Mouse (Mus musculus): ENCODE measurements around the gene Tle3.

Gene Tle3

DNA sequence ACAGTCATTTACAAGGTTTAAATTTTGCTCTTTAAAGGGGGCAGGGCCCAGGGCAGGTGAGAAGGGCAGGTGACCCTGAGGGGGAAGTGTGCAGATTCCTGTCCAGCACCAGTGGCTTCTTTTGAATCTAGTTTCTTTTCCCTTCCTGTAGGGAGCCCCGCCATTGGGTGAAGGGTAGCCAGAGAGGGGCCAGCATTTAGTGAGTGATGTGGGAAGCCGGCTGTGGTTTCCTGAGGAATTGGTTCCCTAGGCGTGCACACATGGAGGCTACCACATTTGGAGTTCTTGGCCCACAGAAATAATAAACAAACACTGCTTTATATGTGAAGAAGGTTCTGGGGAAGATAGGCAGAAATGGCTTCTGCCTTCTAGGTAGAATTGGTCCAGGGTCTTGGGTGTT, 4.5 kb downstream of the Tle3 start:
- no peak for DNase-seq (ENCODE audit: low spot score in 2 of 2)

DNA sequence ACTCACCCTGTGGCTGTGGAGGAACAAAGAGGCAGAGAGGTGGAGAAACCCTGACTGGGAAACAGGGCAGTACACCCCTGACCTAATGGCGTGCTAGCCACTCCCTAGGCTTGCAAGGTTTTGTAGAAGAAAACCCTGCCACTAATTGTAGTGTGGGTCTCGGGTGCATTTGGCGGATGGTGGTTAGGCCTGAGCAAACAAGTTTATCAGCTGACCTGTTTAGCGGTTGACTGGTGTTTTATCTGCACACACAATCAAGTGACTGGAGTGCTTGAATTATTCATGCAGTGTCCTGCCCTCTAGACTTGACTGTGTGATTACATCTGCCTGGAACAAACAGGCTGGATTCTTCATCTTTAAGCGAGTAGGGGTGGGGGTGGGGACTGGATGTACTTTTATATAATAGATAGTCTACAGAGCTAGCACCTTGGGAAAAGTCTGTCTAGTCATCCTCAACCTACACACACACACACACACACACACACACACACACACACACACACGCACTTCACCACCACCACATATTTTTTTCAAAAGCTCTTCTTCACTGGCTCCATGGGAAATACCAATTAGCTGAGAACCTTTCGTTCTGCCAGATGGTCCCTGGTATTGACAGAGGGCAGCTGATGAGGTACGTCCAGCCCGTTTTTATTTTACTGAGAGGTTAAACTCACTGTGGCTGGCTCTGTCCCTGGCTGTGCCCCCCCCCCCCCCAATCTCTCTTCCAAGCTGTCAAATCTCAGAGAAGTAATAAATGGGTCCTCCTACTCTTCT, 5.7 kb downstream of the Tle3 start:
- no peak for DNase-seq (ENCODE audit: low spot score in 2 of 2)

DNA sequence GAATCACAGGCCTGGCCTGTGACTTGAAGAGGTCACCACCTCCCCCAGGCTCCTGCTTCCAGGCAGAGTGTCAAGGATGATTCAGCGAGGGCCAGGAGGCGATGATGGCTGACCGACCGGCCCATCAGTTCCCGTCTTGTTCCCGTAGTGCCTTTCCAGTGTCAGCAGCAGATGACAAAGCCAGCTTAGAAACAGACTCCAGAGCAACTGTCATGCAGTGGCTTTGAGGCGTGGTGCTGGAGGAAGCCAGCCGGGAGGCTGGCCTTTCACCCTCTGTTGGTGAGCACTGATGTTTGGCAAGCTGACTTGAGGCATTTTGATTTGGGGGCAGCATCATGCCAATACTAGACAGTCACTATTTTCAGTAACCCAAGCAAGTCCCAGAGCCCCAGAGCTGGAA, 6.3 kb downstream of the Tle3 start:
- no peak for DNase-seq (ENCODE audit: low spot score in 2 of 2)

DNA sequence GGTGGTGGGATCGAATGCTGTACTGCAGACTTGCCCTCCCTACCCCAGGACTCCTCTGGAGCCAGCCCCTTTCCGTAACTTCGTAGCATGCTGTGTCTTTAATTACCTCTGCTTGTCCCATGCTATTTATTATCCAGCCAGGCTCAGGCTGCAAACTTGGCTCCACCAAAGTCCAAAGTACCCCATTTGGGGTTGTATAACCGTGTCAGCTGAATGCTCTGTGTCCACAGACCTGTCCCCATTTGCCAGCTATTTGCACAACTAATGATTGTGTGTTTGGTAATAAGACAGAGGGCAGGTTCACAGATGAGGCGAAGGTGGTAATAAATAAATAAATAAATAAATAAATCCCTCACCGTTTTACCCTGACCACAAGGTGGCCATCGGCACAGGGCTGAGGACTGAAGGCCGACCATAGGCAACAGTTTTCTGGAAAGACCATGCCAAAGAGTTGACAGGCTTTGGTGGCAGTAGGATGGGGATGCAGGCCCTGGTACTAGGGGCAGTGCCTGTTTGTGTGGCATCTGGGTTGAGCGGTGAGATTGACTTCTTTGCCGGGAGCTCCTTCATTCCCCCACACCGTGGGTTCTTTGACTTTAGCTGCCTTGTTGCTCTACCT, 7.0 kb downstream of the Tle3 start:
- no peak for DNase-seq (ENCODE audit: low spot score in 2 of 2)

DNA sequence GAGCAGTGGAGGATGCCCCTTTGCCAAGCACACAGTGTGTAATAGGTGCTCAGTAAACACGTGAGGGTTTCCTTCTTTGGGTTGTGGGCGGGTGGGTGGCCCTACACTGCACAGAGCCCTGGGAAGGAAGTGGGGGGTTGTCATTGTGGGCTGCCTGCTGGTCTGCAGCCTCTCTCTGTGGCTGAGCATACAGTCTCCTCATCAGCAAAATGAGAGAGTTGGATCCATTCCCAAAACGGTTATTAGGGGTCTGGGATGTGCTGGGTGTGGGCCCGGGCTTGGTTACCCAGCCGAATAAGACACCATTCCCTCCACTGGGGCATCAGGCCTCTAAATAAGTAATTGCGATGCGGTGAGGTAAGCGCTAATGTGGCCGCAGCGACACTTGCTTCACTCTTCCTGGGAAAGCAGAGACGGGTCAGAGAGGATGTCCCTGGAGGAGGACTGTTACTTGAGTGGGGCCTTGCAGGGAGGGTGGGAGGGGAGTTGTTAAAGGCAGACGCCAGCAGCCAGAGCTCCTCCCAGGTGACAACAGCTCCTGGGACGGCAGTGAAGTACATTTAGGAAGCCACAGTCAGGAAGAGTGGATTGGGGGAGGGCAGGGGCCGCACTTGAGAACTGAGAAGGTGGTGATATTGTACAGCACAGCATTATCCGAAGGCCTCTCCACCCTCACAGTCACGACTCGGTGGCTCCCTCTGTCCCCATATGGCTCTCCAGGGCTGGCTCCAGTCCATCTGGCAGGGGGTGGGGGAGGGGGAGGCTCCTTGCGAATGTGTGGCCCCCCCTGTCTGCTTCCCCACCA, 8.3 kb downstream of the Tle3 start:
- no peak for DNase-seq (ENCODE audit: low spot score in 2 of 2)

DNA sequence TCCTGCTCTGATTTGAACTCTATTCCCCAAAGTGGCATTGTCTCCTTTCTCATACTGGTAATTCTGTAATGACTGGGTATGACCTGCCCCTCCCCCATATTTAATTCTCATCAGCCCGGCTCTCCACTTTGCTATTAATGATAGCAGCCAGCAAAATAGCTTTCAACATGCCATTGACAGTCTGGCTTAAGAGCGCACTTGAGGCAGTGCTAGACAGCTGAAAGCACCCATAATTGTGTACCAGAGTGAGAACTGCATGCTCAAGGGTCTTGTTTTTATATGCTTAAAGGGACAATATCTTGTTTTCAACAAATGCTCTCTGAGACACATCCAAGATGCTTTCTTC, 8.9 kb downstream of the Tle3 start:
- no peak for DNase-seq (ENCODE audit: low spot score in 2 of 2)

DNA sequence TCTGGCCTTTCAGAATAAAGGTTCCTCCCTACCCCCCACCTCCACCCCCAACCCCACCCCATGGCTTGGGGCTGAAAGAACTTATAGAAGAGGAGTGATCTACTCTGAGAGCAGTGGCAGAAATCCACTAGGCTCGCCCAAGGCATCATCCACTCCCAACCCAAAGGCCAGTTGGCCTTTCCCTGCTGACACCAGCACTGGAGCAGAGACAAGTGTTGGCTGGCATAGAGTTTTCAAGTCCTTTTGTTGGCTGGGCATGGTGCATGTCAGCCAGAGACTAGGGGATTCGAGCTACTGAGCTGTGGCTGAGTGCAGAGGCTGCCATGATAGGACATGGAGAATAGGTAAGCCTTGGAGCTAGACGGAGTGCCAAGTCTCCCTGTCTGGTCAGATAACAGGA, 9.3 kb downstream of the Tle3 start:
- DNase-seq (ENCODE audit: low spot score in 2 of 2): no peak

DNA sequence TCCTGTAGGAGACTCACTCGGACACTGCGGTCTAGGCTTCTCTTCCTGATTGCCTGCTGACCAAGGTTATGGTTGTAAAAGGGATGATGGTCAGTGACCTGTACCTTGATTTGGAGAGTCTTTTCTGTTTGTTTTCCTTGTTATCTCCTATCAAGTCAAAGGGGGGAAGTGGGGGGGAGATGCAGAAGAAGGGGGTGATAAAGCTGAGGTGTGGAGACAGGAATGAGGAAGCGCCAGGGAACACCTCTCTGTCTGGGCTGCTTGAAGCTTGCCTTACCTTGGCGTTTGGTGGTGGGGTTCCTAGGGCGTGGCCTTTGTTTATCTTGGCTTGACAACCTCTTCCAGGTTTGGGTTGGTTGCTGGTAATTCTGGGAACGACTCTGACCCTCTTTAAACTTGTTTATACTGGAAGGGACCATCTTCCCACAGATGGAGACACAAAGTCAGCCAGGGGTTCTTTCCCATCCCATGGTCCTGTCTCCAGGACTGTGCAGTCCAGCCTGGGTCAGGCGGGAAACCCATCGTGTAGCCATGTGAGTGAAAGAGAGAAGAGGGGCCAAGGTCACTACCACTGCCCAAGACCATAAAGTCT, 10.5 kb downstream of the Tle3 start:
- no peak for DNase-seq (ENCODE audit: low spot score in 2 of 2)

DNA sequence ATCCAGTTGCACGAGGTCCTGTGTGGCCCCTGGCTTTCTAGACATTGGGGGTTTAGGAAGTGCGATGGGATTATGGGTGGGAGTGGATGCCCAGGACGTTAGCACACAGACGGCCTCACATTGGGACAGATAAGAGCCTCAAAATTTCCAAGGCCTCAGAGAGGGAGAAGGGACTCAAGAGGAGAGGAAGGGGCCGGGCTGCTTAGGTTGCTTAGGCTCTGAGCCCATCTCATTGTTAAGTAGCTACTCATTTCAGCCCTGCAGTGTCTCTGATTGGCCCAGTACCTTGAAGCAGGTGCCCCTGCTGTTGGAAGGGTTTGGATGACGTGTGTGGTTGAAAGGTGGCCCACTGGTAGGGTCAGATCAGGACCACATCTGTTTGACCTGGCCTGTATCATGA, 11.9 kb downstream of the Tle3 start:
- DNase-seq (ENCODE audit: low spot score in 2 of 2): no peak

DNA sequence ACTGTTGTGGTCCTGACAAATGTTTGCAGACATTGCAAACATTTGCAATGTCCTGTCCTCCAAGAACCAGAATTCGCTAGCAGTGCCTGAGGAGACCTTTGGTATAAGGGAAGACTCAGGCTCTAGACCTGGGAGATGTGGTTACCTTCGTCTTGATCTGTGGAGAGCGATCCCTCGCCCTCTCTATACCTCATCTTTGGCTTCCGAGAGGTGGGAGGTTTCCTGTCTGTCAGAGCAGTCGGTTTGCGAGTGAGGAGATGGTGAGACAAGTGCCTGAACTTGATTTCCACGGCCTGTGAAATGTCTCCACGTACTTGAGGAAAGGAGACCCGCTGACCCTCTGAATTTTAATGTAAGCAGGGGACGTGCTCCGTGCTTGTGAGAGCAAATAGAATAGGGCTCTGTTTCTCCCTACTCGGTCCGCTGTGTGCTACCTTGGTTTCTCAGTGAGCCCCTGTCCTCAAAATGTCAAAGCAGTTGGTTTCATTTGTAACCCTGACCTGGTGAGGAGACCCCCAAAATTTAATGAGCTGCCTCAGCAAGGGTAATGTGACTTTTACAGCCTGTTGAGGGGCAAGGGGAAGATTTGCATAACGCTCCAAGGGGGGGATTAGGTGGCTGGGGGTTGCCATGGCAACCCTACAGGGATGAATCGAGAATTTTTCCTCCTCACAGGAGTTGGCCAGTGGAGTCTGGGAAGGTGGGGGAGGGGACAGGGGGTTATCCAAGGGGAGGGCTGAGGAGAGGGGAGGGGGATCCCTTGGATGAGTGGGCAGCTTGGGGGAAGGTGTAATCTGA, 12.7 kb downstream of the Tle3 start:
- DNase-seq (ENCODE audit: low spot score in 2 of 2): no peak

DNA sequence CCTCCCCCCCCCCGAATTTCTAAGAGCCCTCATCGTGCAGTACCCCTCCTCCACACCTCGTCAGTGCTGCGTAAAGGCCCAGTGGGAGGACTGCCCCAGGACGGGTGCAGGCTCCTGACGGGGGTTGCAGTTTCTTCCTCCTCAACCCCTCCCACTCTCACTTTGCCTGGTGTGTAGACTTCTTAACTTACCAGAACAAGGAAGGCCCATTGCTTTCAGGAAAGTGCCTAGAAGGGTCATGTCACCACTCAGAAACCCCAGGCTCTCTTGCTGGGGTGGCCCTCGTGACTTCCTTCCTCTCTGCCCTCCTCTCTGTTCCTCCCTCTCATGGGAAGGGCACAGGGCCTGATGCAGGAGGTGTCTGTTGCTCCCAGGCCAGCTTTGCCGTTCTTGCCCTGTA, 13.6 kb downstream of the Tle3 start:
- no peak for DNase-seq (ENCODE audit: low spot score in 2 of 2)

DNA sequence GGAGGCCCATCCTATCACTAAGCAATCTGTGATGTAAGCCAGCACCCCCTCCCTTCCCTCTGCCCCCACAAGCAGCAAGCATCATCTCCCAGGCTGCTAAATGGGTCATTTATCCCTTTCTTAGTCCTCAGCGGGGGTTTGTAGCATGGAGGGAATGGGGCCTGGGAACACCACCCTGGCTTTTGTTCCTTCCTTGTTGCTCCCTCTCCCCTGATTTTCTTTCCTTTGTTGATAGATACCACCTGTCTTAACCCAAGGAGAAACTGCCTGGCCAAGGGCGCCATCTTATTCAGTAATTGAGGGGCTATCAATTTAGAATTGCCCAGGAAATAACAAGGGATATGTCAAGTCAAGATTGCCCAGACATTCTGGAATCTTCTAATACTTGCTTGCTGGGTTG, 14.1 kb downstream of the Tle3 start:
- DNase-seq (ENCODE audit: low spot score in 2 of 2): no peak

DNA sequence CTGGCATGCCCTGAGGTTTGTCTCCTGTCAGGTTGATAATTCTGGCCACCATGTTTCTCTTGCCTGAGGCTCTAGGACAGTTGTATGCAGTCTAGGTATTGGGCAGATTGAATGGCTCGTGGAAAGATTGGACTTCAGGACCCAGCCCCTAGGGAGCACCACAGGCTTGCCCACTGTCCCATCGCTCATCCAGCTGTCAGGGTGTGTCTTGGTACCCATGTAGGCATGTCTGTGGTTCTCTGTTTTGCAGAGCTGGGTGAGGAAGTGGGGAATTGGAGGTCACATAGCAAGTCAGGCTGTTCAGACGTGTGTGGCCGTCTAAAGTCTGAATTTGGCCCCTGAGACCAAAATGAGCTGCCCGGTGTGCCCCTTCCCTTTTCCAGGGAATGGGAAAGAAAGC, 15.6 kb downstream of the Tle3 start:
- DNase-seq (ENCODE audit: low spot score in 2 of 2): no peak

DNA sequence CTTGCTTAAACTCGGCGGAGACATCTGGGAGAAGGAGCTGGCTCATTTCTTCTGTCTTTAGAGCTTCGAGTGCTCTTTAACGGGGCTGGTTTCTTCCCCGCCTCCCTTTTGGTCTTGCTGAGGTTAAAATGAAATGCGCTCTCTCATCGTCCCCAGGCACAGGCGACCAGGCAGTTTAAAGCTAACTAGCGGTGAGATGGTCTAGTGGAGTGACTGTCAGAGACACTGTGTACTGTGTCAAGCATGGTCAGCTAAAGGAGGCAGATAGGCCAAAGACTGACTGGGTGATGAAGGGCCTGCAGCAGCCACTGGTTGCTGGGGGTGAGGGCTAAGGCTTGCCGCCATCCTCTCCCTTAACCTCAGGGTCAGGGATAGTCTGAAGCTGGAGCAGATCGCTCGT, 16.0 kb downstream of the Tle3 start:
- DNase-seq (ENCODE audit: low spot score in 2 of 2): no peak

DNA sequence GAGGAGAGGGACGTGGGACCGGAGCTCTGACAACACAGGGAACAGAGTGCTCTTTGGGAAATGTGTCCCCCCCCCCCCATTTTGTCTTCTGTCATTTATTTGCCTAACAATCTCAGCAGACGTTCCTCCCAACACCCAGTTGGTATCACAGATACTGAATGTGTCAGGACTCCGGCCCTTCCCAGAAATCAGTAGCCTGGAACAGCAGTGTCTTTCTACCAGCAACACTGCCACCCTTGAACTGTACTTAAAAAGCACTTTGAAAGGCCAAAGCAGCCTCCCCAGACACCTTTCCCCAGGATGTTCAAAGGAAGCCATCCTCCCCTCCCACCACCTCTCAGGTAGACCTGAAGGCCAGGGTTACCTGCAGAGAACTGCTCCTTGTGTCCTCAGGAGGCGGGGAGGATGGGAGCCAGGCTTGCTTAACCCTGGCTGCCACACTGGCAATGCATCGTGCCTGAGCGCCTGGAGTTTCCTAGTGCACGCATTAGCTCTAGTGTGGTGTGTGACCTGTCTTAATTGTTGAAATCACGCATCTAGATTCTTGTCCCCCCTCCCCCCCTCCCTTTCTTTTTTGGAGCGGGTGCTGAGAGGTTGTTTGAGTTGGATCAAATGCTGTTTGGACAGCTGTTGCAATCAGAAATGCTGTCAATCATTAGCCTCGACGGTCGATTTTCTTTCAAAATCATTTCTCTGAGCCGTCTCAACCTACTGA, 16.7 kb downstream of the Tle3 start:
- no peak for DNase-seq (ENCODE audit: low spot score in 2 of 2)

DNA sequence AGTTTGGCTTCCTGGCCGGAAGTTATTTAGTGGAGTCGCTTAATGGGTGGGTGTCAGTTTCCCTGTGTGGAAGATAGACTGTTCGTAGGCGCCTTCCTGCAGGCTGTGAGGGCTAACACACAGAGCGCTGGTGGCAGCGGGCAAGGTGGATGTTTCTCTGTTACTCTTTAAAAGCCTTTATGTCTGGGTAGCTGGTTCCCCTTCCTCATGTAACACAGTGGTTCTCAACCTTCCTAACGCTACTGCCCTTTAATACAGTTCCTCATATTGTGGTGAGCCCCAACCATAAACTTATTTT, 17.2 kb downstream of the Tle3 start:
- DNase-seq (ENCODE audit: low spot score in 2 of 2): no peak

DNA sequence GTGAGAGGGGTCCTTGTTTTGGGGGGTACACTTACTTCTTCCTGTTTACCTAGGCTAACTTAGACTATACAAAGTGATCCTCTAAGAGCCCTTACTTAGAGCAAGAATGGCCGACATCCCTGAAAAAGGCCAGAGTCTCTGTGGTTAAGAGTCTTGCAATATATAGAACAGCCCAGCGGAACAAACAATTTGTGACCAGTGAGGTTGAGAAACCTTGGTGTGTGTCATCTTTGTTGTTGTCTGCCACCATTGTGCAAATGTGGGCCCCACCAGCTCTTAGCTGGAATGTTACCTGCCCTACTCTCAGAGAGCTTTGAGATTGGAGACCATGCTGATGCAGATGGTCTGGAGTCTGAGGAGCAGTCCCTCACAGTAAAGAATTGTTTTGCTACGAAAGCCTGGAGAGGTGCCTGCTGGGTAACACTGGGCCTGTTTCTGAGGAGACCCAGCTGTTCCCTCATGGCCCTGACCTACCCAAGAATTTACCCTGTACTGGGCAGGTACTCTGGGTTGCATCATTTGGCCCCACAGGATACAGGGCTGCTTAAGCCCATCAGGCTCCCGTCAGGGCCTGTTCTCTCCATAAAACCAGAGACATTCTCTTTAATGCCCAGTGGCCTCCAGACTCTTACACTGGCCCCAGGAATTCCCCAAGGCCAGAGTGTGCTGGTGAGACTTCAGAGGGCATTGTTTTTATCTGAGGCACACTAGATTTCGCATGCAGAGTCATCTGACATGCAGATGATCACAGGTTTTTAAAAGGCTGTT, 19.6 kb downstream of the Tle3 start:
- DNase-seq (ENCODE audit: low spot score in 2 of 2): no peak

DNA sequence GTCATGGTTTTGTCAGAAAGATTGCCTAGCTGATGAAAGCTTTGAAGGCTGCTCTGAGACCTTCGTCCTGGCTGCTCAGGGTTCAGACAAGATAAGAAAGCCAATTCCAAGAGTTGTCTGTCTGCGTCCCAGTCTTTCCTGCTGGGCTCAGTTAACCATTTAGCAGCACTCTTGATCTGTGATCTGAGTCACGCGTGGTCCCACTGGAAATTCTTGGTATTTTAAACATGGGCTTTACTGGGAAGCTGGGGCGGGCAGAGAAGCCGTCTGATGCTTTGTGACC, 20.1 kb downstream of the Tle3 start:
- no peak for DNase-seq (ENCODE audit: low spot score in 2 of 2)

DNA sequence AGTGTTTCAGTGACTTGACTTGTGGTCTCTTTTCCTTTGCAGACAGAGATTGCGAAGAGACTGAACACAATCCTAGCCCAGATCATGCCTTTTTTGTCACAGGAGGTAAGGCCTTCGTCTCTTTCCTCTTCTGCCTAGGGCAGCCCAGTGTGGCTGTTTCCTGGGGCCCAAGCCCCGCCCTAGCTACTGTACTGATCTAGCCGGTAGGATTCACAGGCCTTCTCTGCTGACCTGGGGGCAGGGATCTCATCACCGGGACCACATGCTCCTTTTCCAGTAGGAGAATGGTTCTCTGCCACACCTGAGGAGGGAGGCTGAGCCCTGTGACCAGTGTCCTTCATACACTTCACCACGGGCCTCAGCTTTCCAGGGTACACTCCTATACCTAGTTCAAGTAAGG, 21.0 kb downstream of the Tle3 start:
- DNase-seq (ENCODE audit: low spot score in 2 of 2): no peak

DNA sequence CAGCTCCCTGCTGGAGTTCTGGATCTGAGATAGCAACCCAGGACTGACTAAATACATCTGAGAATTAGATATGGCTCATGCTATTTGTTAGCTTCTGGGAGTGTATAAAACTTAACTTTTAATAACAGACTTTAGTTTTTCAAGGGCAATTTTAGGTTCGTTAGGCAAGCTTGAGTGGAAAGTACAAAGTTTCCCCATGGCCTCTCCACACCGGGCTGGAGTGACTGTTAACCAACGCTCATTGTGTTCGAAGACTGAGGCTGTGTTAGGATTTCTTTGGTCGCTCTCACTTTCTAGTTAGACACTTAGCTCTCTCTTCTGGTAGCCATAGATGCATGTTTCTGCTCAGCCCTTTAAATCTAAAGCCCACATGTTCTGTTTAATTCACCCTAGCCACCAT, 21.7 kb downstream of the Tle3 start:
- DNase-seq (ENCODE audit: low spot score in 2 of 2): no peak

DNA sequence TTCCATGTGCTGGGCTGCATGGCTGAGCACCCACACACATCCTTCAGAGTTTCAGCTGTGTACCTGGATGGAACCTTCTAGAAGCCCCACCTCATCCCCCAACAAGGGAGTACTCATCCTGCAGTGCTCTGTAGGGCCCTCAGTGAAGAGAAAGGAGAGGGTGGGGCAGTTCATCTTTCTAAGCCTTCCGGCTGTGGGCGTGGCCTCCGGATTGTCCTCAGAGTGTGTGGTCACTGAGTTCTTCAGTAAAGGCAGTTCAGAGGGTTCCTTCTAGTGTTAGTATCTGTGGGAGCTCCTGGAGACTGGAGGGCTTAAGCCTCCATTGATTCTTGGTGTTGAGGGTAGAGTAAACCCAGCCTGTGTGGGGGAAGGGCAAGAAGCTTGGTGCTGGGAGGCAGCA, 22.9 kb downstream of the Tle3 start:
- no peak for DNase-seq (ENCODE audit: low spot score in 2 of 2)

Data from left cerebral cortex, adult 9 months (tissue).